Mouse (Mus musculus) adrenal gland (tissue): ENCODE data around the gene Sardh.

Experiments used
- intact Hi-C: fragments of 180-260 bp; cut with DNase I; formaldehyde crosslinking; loops from one replicate; pipeline ENCODE4 v1.15.1; 2025

Sardh gene

DNA sequence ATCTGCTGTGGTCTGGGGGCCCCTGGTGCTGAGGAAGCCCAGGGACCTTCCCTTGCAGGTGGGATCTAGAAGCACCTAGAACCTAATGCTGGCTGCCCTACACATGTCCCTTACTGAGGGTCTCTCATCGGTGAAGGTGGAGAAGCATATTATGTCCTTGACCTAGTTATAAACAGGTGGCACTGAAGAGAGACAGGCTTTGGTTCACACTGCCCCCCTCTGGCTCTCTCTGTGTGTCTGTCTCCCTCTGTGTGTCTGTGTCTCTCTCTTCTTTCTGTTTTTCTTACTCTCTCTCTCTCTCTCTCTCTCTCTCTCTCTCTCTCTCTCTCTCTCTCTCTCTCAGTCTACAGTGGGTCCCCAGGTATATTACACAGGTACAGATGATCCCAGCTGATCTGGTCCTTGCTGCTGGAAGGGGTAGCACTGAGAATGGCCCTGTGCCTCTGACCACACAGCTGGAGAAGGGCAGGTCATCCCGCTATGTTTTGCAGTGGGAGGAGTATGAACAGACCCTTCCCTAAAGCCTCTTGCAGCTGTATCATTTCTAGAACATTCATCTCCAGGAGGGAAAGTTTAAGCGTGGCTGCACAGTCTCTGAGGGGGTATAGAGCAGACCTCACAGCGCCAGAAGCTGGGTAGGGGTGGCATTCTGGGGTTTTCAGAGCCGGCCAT is 19.2 kb downstream of the Sardh start:
- intact Hi-C loops: no loop called here

DNA sequence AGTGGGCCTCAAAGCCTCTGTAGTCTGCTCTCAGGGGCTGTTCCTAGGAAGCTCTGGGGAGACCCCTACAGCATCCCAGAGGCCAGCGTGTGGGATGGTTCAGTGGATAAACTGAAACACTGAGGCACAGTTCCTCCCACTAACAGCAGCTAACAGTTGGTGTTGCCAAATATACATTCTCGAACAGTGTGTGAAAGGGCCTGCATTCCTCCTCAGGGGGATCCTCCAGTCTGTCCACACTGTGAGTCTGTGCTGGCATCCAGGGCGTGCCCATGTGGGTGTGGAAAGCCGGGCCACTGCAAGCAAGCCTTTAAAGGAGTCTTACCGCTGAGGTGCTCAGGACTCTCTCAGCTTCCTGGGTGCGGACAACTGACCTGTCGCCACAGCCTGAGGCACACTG is 21.6 kb downstream of the Sardh start:
- intact Hi-C loops: no loop called here

DNA sequence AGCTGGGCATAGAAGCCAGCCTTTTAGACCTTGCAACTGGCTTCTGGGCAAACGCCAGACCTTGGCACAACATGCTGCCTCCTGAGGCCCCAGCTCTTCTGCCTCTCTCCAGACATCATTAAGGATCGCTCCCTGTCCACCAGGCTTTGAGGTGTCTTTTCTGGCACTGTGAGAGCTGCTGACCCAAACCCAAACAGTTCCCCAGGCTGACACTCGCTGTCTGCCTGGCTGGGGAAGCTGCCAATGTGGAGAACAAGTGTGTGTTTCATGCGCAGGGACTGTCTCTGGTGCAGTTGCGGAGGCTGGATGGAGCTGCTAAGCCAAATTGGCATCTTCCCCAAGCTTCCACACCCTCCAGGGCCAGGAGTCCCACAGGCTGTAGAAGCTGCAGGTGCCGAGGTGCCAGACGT is 25.1 kb downstream of the Sardh start:
- intact Hi-C loops: no loop called here

DNA sequence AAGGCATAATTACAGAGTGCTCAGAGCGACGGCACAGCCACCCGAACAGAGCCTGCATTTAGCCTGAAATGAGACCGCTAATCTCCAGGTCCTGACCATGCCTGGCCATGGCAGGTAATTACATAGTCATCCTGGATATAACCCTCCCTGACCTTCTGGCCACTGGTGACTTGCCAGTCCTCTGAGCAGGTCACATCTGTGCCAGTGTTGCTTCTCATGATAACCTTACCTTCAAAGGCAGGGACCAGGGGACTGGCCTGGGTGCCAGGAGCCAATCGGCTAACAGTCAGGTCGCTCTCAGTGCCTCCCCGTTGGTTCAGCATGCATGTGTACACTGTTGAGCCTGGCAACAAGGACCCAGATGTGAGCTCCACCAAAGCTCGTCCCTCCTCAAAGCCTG is 29.6 kb downstream of the Sardh start:
- intact Hi-C loops: no loop called here

DNA sequence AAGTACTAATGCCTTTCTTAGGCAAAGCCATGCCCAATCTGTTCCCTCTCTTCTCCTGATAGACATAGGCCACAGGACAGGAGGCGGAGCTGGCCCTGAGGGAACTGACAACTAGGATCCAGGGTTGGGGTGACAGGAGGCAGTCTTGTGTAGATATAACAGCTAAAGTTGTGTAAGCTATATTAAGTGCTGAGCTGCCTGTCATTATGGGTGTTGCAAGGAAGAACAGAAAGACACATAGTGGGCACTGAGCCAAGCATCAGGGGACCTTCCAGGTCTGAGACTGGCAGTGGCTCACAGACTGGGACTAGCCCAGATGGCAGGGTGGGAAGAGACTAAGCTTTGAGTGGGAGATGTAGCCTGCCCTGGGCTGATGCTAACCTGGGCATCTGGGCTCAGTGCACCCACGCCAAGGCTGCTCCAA is 30.0 kb downstream of the Sardh start:
- intact Hi-C loops: no loop called here

DNA sequence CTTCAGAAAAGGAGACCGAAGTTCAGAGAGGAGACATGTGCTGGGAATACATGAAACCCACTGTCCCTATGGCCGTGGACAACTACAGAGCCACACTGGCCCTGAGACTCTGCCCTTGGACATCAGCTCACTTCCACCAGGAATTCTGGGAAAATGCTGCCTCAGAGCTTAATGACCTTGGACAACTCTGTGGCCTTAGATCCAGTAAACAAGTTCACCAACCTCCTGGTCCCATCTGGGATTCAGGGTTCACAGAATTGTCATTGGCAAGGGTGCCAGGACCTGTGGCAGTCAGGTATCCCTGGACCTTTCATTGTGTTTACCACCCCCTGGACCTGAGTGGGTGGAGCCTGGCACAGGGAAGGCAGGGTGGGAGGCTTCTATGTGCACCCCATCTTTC is 32.6 kb downstream of the Sardh start:
- intact Hi-C loops: no loop called here

DNA sequence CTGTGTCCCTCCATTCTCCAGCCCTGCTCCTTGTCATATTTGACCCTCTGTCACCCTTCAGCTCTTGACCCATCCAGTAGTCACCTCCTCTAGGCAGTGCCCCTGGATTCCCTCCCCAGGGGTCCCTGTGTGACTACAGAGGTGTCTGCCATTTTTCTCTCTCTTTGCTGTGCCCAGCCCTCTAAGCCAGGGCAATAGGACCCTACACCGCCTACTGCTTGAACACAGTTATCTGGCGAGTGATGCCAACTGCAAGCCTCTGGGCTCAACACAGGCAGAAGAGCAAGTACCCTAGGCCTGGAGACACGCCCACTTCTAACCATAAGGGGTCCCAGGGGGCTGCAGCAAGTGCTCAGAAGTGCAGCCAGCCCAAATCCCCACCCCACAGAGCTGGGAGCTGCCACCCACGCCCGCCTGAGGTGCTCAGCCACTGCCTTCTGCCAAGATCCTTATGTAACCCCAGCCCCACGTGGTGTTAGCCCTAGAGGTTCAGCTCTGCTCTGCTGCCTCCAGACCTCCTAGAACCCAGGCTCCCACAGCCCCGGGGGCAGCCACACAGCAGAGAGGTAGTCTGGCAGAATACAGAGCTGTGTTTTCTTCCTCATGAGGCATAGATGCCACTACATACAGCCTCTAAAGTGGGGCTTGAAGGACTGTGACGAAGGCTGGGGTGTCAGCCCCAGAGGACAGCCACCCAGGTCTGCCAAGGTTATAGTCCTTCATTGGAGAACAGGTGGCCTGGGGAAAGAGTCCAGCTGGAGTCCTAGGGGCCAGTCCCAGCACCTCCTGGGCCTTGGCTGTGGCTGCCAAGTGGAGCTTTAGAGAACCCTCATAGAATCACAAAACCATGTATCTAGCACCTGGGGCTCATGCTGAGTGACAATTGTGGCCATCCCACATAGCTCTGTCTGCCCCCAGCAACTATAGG is 35.9 kb downstream of the Sardh start:
- intact Hi-C loops: no loop called here

DNA sequence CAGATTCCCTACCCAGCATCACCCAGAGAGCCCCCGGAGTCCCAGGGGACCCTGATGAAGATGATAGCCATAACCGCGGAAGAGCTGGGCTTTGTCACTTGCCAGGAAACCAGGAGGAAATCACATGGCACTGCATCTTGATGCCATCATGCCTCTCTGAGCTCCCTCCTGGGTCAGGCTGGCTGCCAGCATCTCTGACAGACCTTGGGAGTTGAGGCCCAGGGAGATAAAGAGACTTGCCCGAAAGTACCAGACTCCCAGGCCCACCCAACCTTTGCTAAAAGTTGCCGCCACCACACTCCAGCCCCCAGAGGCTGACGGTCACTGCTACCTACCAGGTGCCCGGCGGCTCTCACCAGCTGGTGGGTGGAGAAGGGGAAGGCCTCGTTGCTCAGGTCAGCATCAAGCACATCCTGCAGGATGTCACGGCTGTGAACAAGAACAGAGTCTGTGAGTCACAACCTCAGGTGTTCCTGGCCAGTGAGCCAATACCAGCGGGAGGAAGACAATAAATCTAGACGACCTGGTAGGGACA is 37.4 kb downstream of the Sardh start:
- intact Hi-C loops: no loop called here

DNA sequence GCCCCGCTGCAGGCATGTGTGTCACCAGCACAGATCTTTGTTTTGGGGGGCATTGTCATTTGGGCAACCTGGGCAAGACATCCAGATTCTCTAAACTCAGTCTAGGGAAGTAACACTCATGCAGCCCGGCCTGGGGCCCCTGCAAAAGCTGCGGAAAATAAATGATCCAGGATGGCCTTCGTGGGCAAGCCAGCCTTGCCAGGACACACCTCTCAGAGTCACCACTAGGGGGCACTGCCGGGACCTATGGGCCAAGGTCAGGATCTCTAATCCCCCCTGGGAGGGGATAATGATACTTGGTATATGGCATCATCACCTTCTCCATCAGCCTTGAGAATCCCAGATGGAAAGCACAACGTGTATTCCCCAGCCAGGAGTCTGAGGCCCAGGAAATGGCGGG is 37.9 kb downstream of the Sardh start:
- intact Hi-C loops: no loop called here

DNA sequence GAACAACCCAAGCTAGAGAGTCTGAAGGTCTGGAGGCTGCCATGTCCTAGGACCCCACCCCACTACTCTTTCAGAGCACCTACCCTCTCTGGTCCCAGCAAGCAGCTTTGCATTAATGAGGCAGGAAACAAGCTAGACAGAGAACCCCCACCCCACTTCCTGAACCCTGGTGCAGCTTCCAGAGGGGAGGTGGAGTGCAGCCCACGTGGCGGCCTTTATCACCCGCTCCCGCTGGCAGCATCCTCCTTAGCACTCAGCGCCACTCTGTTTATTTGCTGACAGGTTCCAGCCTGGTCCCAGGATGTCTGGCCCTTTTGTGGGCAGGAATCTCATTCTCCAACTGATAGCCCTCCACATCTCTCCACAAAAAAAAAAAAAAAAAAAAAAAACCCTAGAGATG is 38.3 kb downstream of the Sardh start:
- intact Hi-C loops: no loop called here

DNA sequence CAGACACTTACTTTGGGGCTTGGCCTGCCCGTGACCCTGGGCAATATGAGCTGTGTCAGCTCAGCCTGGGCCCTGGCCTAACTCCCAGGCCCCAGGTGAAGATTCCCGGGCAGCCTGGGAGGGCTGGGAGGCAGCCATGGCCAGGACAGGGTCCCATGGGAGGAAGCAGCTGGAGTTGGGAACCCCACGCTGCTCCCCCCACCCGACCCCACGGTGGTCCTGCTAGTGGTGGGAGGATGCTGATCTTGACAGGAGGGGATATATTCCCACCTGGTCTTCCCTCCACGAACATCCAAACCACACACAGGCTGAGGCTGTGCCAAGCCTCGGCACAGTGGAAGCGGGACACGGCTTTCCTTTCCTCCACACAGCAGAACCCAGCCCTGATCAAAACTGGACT is 38.8 kb downstream of the Sardh start:
- intact Hi-C loops: no loop called here

DNA sequence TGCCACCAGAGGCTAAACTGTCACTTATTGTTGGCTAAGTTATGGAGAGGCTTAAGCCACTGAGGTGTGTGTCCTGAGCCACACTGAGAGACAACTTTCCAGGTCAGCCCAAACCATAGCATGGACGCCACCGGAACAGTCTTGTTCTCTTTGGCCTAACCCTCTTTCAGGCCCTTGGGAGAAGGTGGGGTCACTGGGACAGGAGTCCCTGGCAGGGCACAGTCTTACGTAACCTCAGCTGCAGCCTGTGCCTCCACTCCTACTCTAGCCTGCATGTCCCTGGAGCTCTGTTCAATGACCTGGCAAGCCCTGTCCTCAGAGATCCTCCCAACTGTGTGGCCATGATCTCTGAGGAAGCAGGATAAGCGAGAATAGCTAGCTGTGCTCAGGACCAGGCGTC is 41.0 kb downstream of the Sardh start:
- intact Hi-C loops: no loop called here

DNA sequence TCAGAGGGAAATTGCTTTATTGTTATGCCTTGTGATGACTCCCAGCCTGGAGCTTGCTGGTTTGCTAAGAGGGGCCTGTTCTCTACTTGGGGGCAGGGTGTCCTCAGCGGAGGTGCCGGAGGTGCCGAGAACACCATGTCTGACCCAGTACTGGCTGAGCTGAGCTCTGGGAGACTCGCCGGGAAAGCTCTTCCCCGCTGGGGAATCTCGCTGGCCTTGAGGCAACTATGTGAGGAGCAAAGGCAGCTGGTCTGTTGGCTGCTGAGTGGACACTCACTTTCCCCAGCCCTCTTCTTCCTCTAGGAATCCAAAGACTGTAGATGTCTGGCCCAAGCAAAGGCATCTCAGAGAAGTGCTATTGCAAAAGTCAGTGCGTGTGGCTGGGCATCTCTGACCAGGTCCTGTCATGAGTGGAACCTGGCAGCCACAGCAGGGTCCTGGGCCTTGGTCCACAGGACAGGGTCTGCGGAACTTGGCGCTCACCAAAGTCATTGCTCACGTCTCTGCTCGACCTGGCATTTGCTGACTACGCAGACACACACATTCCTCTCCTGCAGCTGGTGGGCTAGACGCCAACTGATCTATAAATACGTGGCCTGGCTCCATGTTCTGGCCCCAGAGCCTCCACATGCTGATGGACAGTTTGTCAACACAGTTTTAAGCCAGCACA is 41.9 kb downstream of the Sardh start:
- intact Hi-C loops: no loop called here

DNA sequence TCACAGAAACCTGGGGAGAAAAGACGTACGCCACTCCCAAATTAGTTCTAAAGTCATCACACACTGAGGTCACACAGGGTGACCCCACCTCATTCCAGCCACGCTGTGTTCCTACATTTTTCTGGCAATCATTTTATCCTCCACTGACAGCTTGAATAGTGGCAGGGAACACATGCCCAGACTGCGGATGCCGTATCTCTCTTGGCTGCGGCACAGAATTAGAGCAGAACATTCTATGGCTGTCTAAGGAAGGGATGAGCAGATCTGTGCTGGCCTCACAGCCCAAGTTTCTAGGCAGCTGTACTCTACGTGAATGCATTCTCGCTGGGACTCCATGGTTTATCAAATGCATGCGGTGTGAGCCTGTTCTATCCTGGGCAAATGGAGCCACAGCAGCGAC is 42.5 kb downstream of the Sardh start:
- intact Hi-C loops: no loop called here

DNA sequence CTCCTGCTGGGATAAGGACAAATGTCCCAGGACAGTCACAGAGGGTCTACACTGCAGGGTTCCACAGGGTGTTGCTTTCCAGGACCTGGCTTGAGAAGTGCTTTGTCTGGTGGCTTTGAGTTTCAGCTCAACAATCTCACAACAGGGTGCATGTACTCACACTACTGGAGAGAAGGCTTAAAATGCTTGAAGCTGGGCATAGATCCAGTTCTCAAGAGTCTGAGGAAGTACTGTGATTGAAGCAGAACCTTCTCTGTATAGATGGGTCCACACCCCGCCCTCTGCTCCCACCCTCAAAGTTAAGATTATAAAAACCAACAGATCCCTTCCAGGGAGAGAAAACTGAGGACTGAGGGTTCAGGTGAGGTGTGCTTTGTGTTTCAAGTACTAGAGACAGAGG is 47.6 kb downstream of the Sardh start:
- intact Hi-C loops: no loop called here

DNA sequence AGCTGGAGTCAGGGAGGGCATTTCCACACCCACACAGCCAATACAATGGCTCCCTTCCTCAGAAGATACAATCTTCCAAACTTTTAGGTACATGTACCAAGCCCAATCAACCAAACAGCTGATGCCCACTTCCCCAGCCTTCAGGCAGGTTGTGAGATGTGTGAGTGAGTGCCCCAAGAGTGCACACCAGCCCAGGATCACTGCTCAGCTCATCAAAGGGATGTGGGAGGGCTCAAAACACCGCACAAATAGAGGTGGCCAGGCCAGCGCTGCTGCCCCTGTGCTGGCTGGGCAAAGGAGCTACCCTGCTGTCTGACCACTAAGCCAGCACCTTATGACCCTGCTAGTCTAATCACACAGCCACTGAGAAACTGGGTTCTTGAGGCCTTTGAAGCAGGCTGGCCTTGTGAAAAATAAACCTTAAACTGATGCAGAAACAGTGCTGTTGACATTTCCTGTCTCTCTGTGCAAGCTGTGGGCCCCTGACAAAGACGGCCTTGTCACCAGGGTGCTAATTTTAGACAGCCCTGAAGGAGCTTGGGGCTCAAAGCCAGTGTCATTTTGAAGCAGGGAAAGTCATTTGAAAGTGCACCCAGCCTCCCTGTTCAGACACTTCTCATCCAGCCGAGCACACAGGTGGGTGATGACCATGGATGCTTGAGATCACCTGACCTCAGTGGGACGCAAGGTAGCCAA is 49.4 kb downstream of the Sardh start:
- intact Hi-C loops: no loop called here

DNA sequence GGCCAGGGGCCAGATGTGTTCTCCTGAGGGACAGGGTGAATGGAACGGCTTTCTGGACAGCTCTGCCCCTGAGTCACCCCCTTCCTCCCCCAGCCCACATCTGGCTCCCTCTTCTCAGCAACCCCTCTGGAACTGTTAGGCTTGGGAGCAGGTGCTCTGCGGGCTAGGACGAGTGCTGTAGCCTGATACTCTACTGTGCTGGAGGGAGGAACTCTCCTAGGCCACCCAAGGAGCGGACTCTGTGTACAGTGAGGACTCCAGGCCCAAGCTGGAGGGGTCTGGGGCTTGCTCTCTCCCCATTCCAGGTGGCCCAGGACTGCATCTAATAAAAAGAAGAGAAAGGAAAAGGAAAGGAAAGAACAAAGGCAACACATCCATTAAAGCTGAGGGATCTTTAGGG is 58.1 kb downstream of the Sardh start:
- intact Hi-C loops: no loop called here

DNA sequence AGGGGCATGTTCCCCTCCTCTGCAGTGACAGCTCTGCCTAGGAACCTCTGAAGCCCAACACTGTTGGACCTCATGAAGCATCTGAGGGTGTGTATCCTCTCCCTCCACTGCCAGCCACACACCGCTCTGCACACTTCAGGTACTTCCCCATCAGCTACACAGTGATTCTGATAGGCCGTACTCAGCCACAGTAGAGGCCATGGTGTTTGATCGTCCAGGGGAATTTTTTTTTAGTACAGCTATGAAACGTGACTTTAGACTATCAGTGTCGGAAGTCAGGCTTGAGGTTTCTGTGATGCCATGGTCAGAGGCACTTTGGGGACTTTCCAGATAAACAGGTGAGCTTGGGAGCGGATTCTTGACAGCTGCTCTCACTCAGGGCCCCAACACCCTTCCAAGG is 60.6 kb downstream of the Sardh start:
- intact Hi-C loops: no loop called here

DNA sequence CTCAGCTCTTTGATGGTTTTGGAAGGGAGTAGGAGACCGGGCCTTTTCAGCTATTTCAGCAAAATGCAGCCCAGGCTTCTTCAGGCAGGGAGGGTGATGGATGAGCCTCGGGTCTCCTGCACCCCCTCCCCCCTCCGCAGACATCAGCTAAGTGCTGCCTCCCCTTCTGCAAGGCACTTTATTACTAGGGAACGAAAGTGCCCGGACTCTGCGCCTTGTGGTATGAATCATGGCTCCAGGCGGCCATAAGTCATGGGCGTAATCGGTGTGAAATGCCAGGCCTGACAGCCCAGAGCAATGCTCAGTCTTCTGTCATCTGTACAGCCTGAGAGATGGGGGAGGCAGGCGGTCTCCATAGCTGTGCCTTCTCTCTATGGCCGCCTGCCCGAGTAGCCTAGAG is 64.4 kb downstream of the Sardh start:
- intact Hi-C loops: no loop called here

DNA sequence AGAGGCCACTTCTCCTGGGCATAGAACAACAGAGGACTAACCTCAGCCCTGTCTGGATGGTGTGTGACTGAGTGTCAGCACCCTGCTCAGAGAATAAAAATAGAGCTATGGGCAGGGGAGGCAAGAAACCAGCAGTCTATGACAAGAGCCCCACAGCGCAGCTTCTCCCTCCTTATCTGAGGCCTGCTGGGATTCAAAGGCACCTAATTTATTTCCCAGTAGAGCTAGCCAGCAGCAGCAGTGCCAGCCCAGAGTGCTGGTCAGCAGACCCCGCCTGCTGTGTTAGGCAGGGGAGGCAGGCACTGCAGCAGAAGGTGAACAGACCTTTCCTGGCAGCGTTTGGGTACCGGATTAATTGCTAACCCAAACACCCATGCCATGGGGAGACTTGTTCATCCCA is 66.2 kb downstream of the Sardh start:
- intact Hi-C loops: no loop called here

DNA sequence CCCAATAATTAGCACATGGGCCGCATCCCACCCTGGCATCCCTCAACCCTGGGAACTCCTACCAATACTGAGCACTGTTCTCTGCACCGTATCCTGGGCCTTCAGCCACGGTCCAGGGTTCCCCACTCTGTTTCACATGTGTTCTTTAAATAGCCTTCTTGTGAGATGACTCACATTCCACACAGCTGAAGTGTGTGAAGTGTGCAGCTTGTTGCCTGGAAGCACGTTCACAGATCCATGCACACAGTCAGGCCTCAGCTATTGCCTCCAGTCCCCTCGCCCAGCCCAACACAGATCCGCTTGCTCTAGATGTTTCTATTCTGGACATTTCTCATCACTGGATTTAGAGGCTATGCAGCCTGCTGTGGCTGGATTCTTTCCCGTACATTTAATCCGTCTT is 69.0 kb downstream of the Sardh start:
- intact Hi-C loops: no loop called here
